Mouse (Mus musculus) hindbrain, embryonic 15.5 days (tissue): Measurements from ENCODE around the gene App. TPM values are rescaled to one million over a fixed set of nuclear protein-coding genes. Genes with fewer than 3 reads are reported as not detected.

Experiments used
- ATAC-seq: fragments of 200-750 bp; cut with Nextera tagmentation; 2 replicates; pipeline ENCODE4 v1.8.0; 2017; ENCODE audit warnings: low read depth, moderate number of reproducible peaks, moderate TSS enrichment; ENCODE audit not compliant: low FRiP score
- H3K27ac ChIP-seq: fragments of 300-500 bp; sonication (generic); replicated peaks from 2 replicates; pipeline ENCODE4 v1.5.1; 2015; ENCODE audit warnings: mild to moderate bottlenecking, inconsistent platforms
- H3K27me3 ChIP-seq: fragments of 300-500 bp; sonication (generic); 2 replicates; pipeline ENCODE4 v1.6.1; 2015; ENCODE audit warnings: control low read depth, inconsistent platforms
- H3K36me3 ChIP-seq: fragments of 300-500 bp; sonication (generic); 2 replicates; pipeline ENCODE4 v1.6.1; 2015; ENCODE audit warnings: control low read depth, inconsistent platforms
- H3K4me1 ChIP-seq: fragments of 300-500 bp; sonication (generic); replicated peaks from 2 replicates; pipeline ENCODE4 v1.6.1; 2015; ENCODE audit warnings: control low read depth, inconsistent platforms
- H3K4me2 ChIP-seq: fragments of 300-500 bp; sonication (generic); 2 replicates; pipeline ENCODE4 v1.6.1; 2015; ENCODE audit warnings: moderate library complexity, mild to moderate bottlenecking, inconsistent platforms
- H3K4me3 ChIP-seq: fragments of 300-500 bp; sonication (generic); 2 replicates; pipeline ENCODE4 v1.5.1; 2015; ENCODE audit warnings: mild to moderate bottlenecking, inconsistent platforms
- H3K9ac ChIP-seq: fragments of 300-500 bp; sonication (generic); 2 replicates; pipeline ENCODE4 v1.6.1; 2015; ENCODE audit warnings: inconsistent platforms
- H3K9me3 ChIP-seq: fragments of 300-500 bp; sonication (generic); 2 replicates; pipeline ENCODE4 v1.6.1; 2016; ENCODE audit warnings: control low read depth, inconsistent platforms
- WGBS: fragments of 180-500 bp; shearing (Covaris S2); methylation state at CpG from one replicate; pipeline ENCODE4 v1.1.7; 2015; 5-methylcytosine and 5-hydroxymethylcytosine counted together
- polyA plus RNA-seq: library from polyadenylated mRNA; unstranded; fragments of >200 nt; fragmentation: Nextera tagmentation; extraction: Ambion mirVana; gene quantifications from 2 replicates; pipeline ENCODE4 v1.2.1, GENCODE M21; 2015

Gene App
- polyA plus RNA-seq, 1 experiment from 2014 or later: 455 TPM

GRCm38 (mm10) chr16:85095923-85096322, 77.6 kb downstream of the App start:
- H3K36me3 ChIP-seq: no peaks in the 10 kb centered on the region
- no peak overlapping the region for H3K4me3 ChIP-seq
- peaks cover 55% of the 10 kb centered on the region for H3K4me1 ChIP-seq
- H3K27me3 ChIP-seq: no peaks in the 10 kb centered on the region
- no peaks in the 10 kb centered on the region for H3K9me3 ChIP-seq
- H3K9ac ChIP-seq: no peak overlapping the region
- ATAC-seq: no peak
- H3K4me2 ChIP-seq: no peak overlapping the region
- H3K27ac ChIP-seq: no peak overlapping the region; the same call in 1 of the 2 replicates
- WGBS: 87% methylated on average over 2 of the region's 2 CpGs

- Histone ChIP-seq H3K9me3 (no peaks in the 10 kb centered on the region), H3K36me3 (no peaks in the 10 kb centered on the region), H3K4me3 (no peak overlapping the region), H3K9ac (no peak overlapping the region), H3K4me2 (no peak overlapping the region), H3K4me1 (peaks cover 76% of the 10 kb centered on the region), H3K27me3 (no peaks in the 10 kb centered on the region), H3K27ac (peak overlapping the region; percentile 40; the same call in 1 of the 2 replicates)
- ATAC-seq: peak; percentile 28; the same call in 1 of the 2 replicates
- 22% methylated on average over 9 of the region's 9 CpGs for WGBS
Observed at GRCm38 (mm10) chr16:85092644-85093091, 80.9 kb downstream of the App start.

- no peak for ATAC-seq
- Histone ChIP-seq H3K27ac (peak overlapping the region; percentile 55), H3K9me3 (no peaks in the 10 kb centered on the region), H3K4me2 (no peak overlapping the region), H3K36me3 (no peaks in the 10 kb centered on the region), H3K4me3 (no peak overlapping the region), H3K27me3 (no peaks in the 10 kb centered on the region), H3K4me1 (peaks cover 80% of the 10 kb centered on the region), H3K9ac (no peak overlapping the region)
- 49% methylated on average over 1 of the region's 1 CpGs for WGBS
Observed at GRCm38 (mm10) chr16:85092183-85092582, 81.4 kb downstream of the App start.

GRCm38 (mm10) chr16:85090992-85091391, 82.6 kb downstream of the App start:
- no peak overlapping the region for H3K27ac ChIP-seq

GRCm38 (mm10) chr16:85088126-85088525, 85.4 kb downstream of the App start:
- Histone ChIP-seq H3K9me3 (no peaks in the 10 kb centered on the region), H3K9ac (no peak overlapping the region), H3K4me2 (no peak overlapping the region), H3K27me3 (no peaks in the 10 kb centered on the region), H3K27ac (no peak overlapping the region), H3K4me1 (peaks cover 69% of the 10 kb centered on the region), H3K4me3 (no peak overlapping the region), H3K36me3 (0 out of 2 replicates have a peak, but pooled peaks cover 3% of the 10 kb centered on the region)
- ATAC-seq: no peak
- WGBS: 37% methylated on average over 10 of the region's 10 CpGs

More at GRCm38 (mm10) chr16:85090992-85091391, 82.6 kb downstream of the App start:
- Histone ChIP-seq H3K9me3 (no peaks in the 10 kb centered on the region), H3K4me3 (no peak overlapping the region), H3K27me3 (no peaks in the 10 kb centered on the region), H3K36me3 (no peaks in the 10 kb centered on the region), H3K4me1 (peaks cover 85% of the 10 kb centered on the region), H3K4me2 (no peak overlapping the region), H3K9ac (no peak overlapping the region)
- whole genome bisulfite sequencing: 43% methylated on average over 14 of the region's 14 CpGs
- no peak for ATAC-seq

- ATAC-seq: no peak
- no peak overlapping the region for H3K4me2 ChIP-seq
- 0 out of 2 replicates have a peak overlapping the region, but pooled peaks have one; percentile 31 for H3K27ac ChIP-seq
- H3K27me3 ChIP-seq: no peaks in the 10 kb centered on the region
- no peak overlapping the region for H3K4me3 ChIP-seq
- H3K9ac ChIP-seq: no peak overlapping the region
- H3K9me3 ChIP-seq: no peaks in the 10 kb centered on the region
- peaks cover 51% of the 10 kb centered on the region for H3K4me1 ChIP-seq
- 0 out of 2 replicates have a peak, but pooled peaks cover 6% of the 10 kb centered on the region for H3K36me3 ChIP-seq
- 82% methylated on average over 14 of the region's 14 CpGs for WGBS
Observed at GRCm38 (mm10) chr16:85086303-85086702, 87.3 kb downstream of the App start.

GRCm38 (mm10) chr16:85085902-85086301, 87.7 kb downstream of the App start:
- 59% methylated on average over 6 of the region's 6 CpGs for WGBS
- Histone ChIP-seq H3K9ac (no peak overlapping the region), H3K27me3 (no peaks in the 10 kb centered on the region), H3K4me3 (no peak overlapping the region), H3K36me3 (0 out of 2 replicates have a peak, but pooled peaks cover 6% of the 10 kb centered on the region), H3K9me3 (no peaks in the 10 kb centered on the region), H3K4me1 (peaks cover 47% of the 10 kb centered on the region), H3K27ac (0 out of 2 replicates have a peak overlapping the region, but pooled peaks have one; percentile 31), H3K4me2 (no peak overlapping the region)
- ATAC-seq: no peak

- Histone ChIP-seq H3K36me3 (0 out of 2 replicates have a peak, but pooled peaks cover 13% of the 10 kb centered on the region), H3K27me3 (no peaks in the 10 kb centered on the region), H3K27ac (no peak overlapping the region), H3K9ac (no peak overlapping the region), H3K4me2 (no peak overlapping the region), H3K4me3 (no peak overlapping the region), H3K4me1 (peaks cover 30% of the 10 kb centered on the region), H3K9me3 (no peaks in the 10 kb centered on the region)
- ATAC-seq: no peak
- 93% methylated on average over 1 of the region's 1 CpGs for WGBS
Observed at GRCm38 (mm10) chr16:85084152-85084551, 89.4 kb downstream of the App start.

GRCm38 (mm10) chr16:85075330-85075729, 98.2 kb downstream of the App start:
- H3K4me3 ChIP-seq: no peak overlapping the region
- H3K9me3 ChIP-seq: no peaks in the 10 kb centered on the region
- H3K4me1 ChIP-seq: peaks cover 8% of the 10 kb centered on the region; the same call in 1 of the 2 replicates
- no peak for ATAC-seq
- H3K27ac ChIP-seq: no peak overlapping the region
- WGBS: 86% methylated on average over 2 of the region's 2 CpGs
- H3K36me3 ChIP-seq: peaks cover 23% of the 10 kb centered on the region; the same call in 1 of the 2 replicates
- H3K9ac ChIP-seq: no peak overlapping the region
- H3K4me2 ChIP-seq: no peak overlapping the region
- H3K27me3 ChIP-seq: no peaks in the 10 kb centered on the region

GRCm38 (mm10) chr16:85074889-85075288, 98.7 kb downstream of the App start:
- no peak overlapping the region for H3K4me2 ChIP-seq
- H3K36me3 ChIP-seq: peaks cover 23% of the 10 kb centered on the region; the same call in 1 of the 2 replicates
- peaks cover 8% of the 10 kb centered on the region; the same call in 1 of the 2 replicates for H3K4me1 ChIP-seq
- H3K9me3 ChIP-seq: no peaks in the 10 kb centered on the region
- no peak overlapping the region for H3K9ac ChIP-seq
- H3K27me3 ChIP-seq: no peaks in the 10 kb centered on the region
- no peak for ATAC-seq
- 83% methylated on average over 6 of the region's 6 CpGs for WGBS
- no peak overlapping the region for H3K27ac ChIP-seq
- no peak overlapping the region for H3K4me3 ChIP-seq

GRCm38 (mm10) chr16:85072624-85073023, 100.9 kb downstream of the App start:
- Histone ChIP-seq H3K4me2 (no peak overlapping the region), H3K4me1 (peaks cover 4% of the 10 kb centered on the region; the same call in 1 of the 2 replicates), H3K27me3 (no peaks in the 10 kb centered on the region), H3K36me3 (peaks cover 17% of the 10 kb centered on the region; the same call in 1 of the 2 replicates), H3K27ac (peak overlapping the region; percentile 18; the same call in 1 of the 2 replicates), H3K4me3 (no peak overlapping the region), H3K9me3 (no peaks in the 10 kb centered on the region), H3K9ac (no peak overlapping the region)
- ATAC-seq: no peak
- 46% methylated on average over 12 of the region's 12 CpGs for WGBS

GRCm38 (mm10) chr16:85071791-85072190, 101.8 kb downstream of the App start:
- H3K9ac ChIP-seq: no peak overlapping the region
- no peak overlapping the region for H3K4me2 ChIP-seq
- ATAC-seq: no peak
- no peak overlapping the region for H3K27ac ChIP-seq
- H3K4me3 ChIP-seq: no peak overlapping the region
- peaks cover 17% of the 10 kb centered on the region; the same call in 1 of the 2 replicates for H3K36me3 ChIP-seq
- H3K4me1 ChIP-seq: peaks cover 4% of the 10 kb centered on the region; the same call in 1 of the 2 replicates
- no peaks in the 10 kb centered on the region for H3K27me3 ChIP-seq
- no peaks in the 10 kb centered on the region for H3K9me3 ChIP-seq
- WGBS: 97% methylated on average over 12 of the region's 12 CpGs
